Mouse (Mus musculus) adrenal gland, postnatal 25 days (tissue): ENCODE measurements around the gene Mt4. TPM values are rescaled to one million over a fixed set of nuclear protein-coding genes. Genes with fewer than 3 reads are reported as not detected.

Experiments used
- DNase-seq: peaks from one replicate; pipeline ENCODE4 v3.0.0; 2021; ENCODE audit warnings: mixed read lengths
- total RNA-seq: library from RNA; stranded (reverse); gene quantifications from 2 replicates; pipeline ENCODE4 v1.2.3, GENCODE M21; 2021

Mt4 gene
- total RNA-seq, 1 experiment from 2014 or later, result not detected

- peak; percentile 26 for DNase-seq
Observed at GRCm38 (mm10) chr8:94179713-94180560, 42.9 kb downstream of the Mt4 start.

- no peak for DNase-seq
Observed at GRCm38 (mm10) chr8:94180561-94180908, 43.5 kb downstream of the Mt4 start.

GRCm38 (mm10) chr8:94182055-94182929 lies 45.3 kb downstream of the Mt4 start:
- no peak for DNase-seq

- DNase-seq, result peak; percentile 82
Observed at GRCm38 (mm10) chr8:94183117-94183516, 46.1 kb downstream of the Mt4 start.

- no peak for DNase-seq
Observed at GRCm38 (mm10) chr8:94184357-94184843, 47.4 kb downstream of the Mt4 start.

DNA sequence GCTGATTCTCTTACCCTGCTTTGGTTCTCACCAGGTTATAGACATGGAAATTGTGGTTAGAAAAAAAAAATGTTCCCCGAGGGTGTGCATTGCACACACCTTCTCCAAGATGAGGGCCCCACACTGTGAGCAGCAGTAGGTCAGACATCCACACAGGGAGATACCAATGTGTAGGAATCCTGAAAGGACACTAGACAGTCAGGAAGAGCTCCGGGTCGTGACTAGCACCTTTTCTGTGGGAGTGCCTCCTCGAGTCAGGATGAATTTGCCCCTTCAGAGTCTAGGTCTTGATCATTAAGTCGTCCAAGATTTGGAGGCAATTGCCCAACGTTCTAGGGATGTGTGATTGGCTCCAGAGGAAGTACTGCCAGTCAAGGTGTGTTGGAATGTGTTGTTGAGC lies 48.8 kb downstream of the Mt4 start:
- no peak for DNase-seq

- DNase-seq, result peak; percentile 68
Observed at GRCm38 (mm10) chr8:94186542-94186941, 49.5 kb downstream of the Mt4 start.

DNA sequence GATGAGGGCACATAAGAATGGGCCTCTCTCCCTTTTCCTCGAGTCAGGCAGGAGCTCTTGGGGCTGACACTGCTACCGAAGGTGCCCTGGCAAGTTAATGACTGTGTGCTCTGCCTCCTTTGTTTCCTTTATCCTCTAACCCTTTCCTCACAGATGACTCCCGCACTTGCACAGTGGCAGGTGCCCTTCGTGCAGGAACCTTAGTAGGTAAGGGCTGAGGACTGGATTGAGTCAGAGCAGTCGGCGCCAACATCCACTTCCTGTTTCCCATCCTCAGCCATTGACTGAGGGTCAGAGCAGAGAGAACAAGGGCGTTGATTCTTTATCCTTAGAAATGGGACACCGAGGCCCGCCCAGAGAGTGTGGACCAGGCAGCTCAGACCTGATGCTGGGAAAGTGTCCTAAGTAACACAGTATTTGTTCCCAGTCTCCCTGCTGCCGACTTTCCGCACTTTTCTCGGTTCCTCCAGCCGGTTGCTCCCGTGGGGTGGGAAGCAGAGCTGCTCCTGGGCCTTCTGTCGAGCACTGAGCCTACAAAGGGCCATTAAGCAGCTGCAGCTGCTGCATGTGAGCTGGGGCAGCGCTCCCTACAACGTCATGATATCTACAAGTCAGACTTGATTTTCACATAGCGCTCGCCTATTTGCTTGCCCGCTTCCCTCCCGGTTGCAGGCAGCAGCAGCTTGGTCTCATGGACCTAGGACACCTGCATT lies 50.4 kb downstream of the Mt4 start:
- DNase-seq, result no peak

Other genes with a start within 250 kb of the Mt4 start
- 294 and 300 TPM in 2 replicates for gene Amfr, start 124.4 kb upstream of the Mt4 start, total RNA-seq
- 38.0 and 44.5 TPM in 2 replicates for gene Nudt21, start 100.2 kb upstream of the Mt4 start, total RNA-seq
- gene Ogfod1, start 100.0 kb upstream of the Mt4 start, total RNA-seq, result 16.0 and 21.1 TPM in 2 replicates
- gene Bbs2, start 38.3 kb upstream of the Mt4 start, total RNA-seq, result 21.2 and 27.0 TPM in 2 replicates
- 6.4 and 8.0 TPM in 2 replicates for gene Mt3, start 15.4 kb downstream of the Mt4 start, total RNA-seq
- 81.5 and 159 TPM in 2 replicates for gene Mt2, start 35.5 kb downstream of the Mt4 start, total RNA-seq
- 182 and 239 TPM in 2 replicates for gene Mt1, start 41.9 kb downstream of the Mt4 start, total RNA-seq
- 16.1 and 21.9 TPM in 2 replicates for gene Nup93, start 77.4 kb downstream of the Mt4 start, total RNA-seq
- 0.09 and 0.29 TPM in 2 replicates for gene Slc12a3, start 192.0 kb downstream of the Mt4 start, total RNA-seq
- gene Herpud1, start 249.2 kb downstream of the Mt4 start, total RNA-seq, result 98.9 and 118 TPM in 2 replicates